Mouse (Mus musculus): ENCODE measurements at regions not wholly inside any gene's neighbourhood (a gene's known extent, or its start where the extent isn't known, plus 50 kb on each side); places are given as distances from the start of the nearest gene placed in this dataset.

- no peak for TF ChIP-seq CHD2 (IDR thresholded peaks at IDR 0.05; ENCODE audit: low read depth, low read length)
- TF ChIP-seq HCFC1 (IDR thresholded peaks at IDR 0.05; ENCODE audit: borderline replicate concordance, insufficient read depth, low read length), result no peak
- TF ChIP-seq ZNF384 (IDR thresholded peaks at IDR 0.05; ENCODE audit: low read depth, low read length), result no peak
- TF ChIP-seq ZC3H11A (IDR thresholded peaks at IDR 0.05; ENCODE audit: borderline replicate concordance, low read depth, low read length), result no peak
- TF ChIP-seq MAFK (IDR thresholded peaks at IDR 0.05; ENCODE audit: insufficient read depth, low read depth, low read length), result no peak
- Histone ChIP-seq H3K27ac (ENCODE audit: insufficient read depth, low read depth, low read length, poor library complexity, severe bottlenecking) (no peak overlapping the region), H3K4me3 (ENCODE audit: insufficient read depth in 1 of 2, low read depth in 1 of 2, low read length in 2 of 2, poor library complexity in 1 of 2, severe bottlenecking in 1 of 2) (no peak overlapping the region), H3K36me3 (ENCODE audit: control insufficient read depth, insufficient read depth, low read length, poor library complexity, severe bottlenecking) (no peaks in the 10 kb centered on the region), H3K9ac (ENCODE audit: insufficient read depth, low read depth, low read length, poor library complexity, severe bottlenecking) (no peak overlapping the region), H3K9me3 (ENCODE audit: control insufficient read depth, insufficient read depth, low read depth, low read length) (no peaks in the 10 kb centered on the region), H3K4me1 (ENCODE audit: control insufficient read depth in 2 of 2, insufficient read depth in 2 of 2, low read length in 2 of 2, poor library complexity in 1 of 2) (peaks cover 0 to 4% of the 10 kb centered on the region in 2 experiments; a peak in 1 of 4 replicates)
- DNase-seq (ENCODE audit: low read depth, low spot score), result no peak
- in situ Hi-C loops (cut with MboI; ENCODE audit: low sequenced_read_pairs in 2 of 2, unreplicated experiment in 2 of 2), result no loop called here
Measured at GRCm38 (mm10) chr2:128388883-128389470, 202.0 kb upstream of the Spdye4c start.

- no peaks in the 10 kb centered on the region for H3K9me3 ChIP-seq (ENCODE audit: control insufficient read depth, insufficient read depth, low read depth, low read length)
- H3K9ac ChIP-seq (ENCODE audit: insufficient read depth, low read depth, low read length, poor library complexity, severe bottlenecking), result no peak overlapping the region
- no peaks in the 10 kb centered on the region for H3K36me3 ChIP-seq (ENCODE audit: control insufficient read depth, insufficient read depth, low read length, poor library complexity, severe bottlenecking)
- no peak for DNase-seq (ENCODE audit: low read depth, low spot score)
- peaks cover 0 to 5% of the 10 kb centered on the region in 2 experiments; a peak in 1 of 4 replicates for H3K4me1 ChIP-seq (ENCODE audit: control insufficient read depth in 2 of 2, insufficient read depth in 2 of 2, low read length in 2 of 2, poor library complexity in 1 of 2)
- no peak overlapping the region for H3K4me3 ChIP-seq (ENCODE audit: insufficient read depth in 1 of 2, low read depth in 1 of 2, low read length in 2 of 2, poor library complexity in 1 of 2, severe bottlenecking in 1 of 2)
- TF ChIP-seq ZNF384 (IDR thresholded peaks at IDR 0.05; ENCODE audit: low read depth, low read length) (no peak), MAFK (IDR thresholded peaks at IDR 0.05; ENCODE audit: insufficient read depth, low read depth, low read length) (no peak), HCFC1 (IDR thresholded peaks at IDR 0.05; ENCODE audit: borderline replicate concordance, insufficient read depth, low read length) (no peak), CHD2 (IDR thresholded peaks at IDR 0.05; ENCODE audit: low read depth, low read length) (no peak), ZC3H11A (IDR thresholded peaks at IDR 0.05; ENCODE audit: borderline replicate concordance, low read depth, low read length) (no peak)
- in situ Hi-C loops (cut with MboI; ENCODE audit: low sequenced_read_pairs in 2 of 2, unreplicated experiment in 2 of 2), result loop anchor here in 1 of 2 experiments (10.0 kb wide), 1 partner anchor 268 kb away; the partner anchor contains the start of gene Bcl2l11
- no peak overlapping the region for H3K27ac ChIP-seq (ENCODE audit: insufficient read depth, low read depth, low read length, poor library complexity, severe bottlenecking)
Measured at GRCm38 (mm10) chr2:128392344-128392743, 198.7 kb upstream of the Spdye4c start.

GRCm38 (mm10) chr2:128393401-128393800 lies 197.6 kb upstream of the Spdye4c start:
- Histone ChIP-seq H3K27ac (ENCODE audit: insufficient read depth, low read depth, low read length, poor library complexity, severe bottlenecking) (no peak overlapping the region), H3K4me3 (ENCODE audit: insufficient read depth in 1 of 2, low read depth in 1 of 2, low read length in 2 of 2, poor library complexity in 1 of 2, severe bottlenecking in 1 of 2) (no peak overlapping the region), H3K4me1 (ENCODE audit: control insufficient read depth in 2 of 2, insufficient read depth in 2 of 2, low read length in 2 of 2, poor library complexity in 1 of 2) (peaks cover 0 to 7% of the 10 kb centered on the region in 2 experiments; a peak in 1 of 4 replicates), H3K9me3 (ENCODE audit: control insufficient read depth, insufficient read depth, low read depth, low read length) (no peaks in the 10 kb centered on the region), H3K36me3 (ENCODE audit: control insufficient read depth, insufficient read depth, low read length, poor library complexity, severe bottlenecking) (no peaks in the 10 kb centered on the region), H3K9ac (ENCODE audit: insufficient read depth, low read depth, low read length, poor library complexity, severe bottlenecking) (no peak overlapping the region)
- TF ChIP-seq MAFK (IDR thresholded peaks at IDR 0.05; ENCODE audit: insufficient read depth, low read depth, low read length) (no peak), ZNF384 (IDR thresholded peaks at IDR 0.05; ENCODE audit: low read depth, low read length) (no peak), ZC3H11A (IDR thresholded peaks at IDR 0.05; ENCODE audit: borderline replicate concordance, low read depth, low read length) (no peak), HCFC1 (IDR thresholded peaks at IDR 0.05; ENCODE audit: borderline replicate concordance, insufficient read depth, low read length) (no peak), CHD2 (IDR thresholded peaks at IDR 0.05; ENCODE audit: low read depth, low read length) (no peak)
- no peak for DNase-seq (ENCODE audit: low read depth, low spot score)
- in situ Hi-C loops (cut with MboI; ENCODE audit: low sequenced_read_pairs in 2 of 2, unreplicated experiment in 2 of 2), result loop anchor here in 1 of 2 experiments (10.0 kb wide), 1 partner anchor 269 kb away; the partner anchor contains the start of gene Bcl2l11

GRCm38 (mm10) chr2:128393921-128394320 lies 197.1 kb upstream of the Spdye4c start:
- in situ Hi-C loops (cut with MboI; ENCODE audit: low sequenced_read_pairs in 2 of 2, unreplicated experiment in 2 of 2), result loop anchor here in 1 of 2 experiments (10.0 kb wide), 1 partner anchor 269 kb away; the partner anchor contains the start of gene Bcl2l11
- TF ChIP-seq MAFK (IDR thresholded peaks at IDR 0.05; ENCODE audit: insufficient read depth, low read depth, low read length), result no peak
- no peak for DNase-seq (ENCODE audit: low read depth, low spot score)
- Histone ChIP-seq H3K36me3 (ENCODE audit: control insufficient read depth, insufficient read depth, low read length, poor library complexity, severe bottlenecking) (no peaks in the 10 kb centered on the region), H3K27ac (ENCODE audit: insufficient read depth, low read depth, low read length, poor library complexity, severe bottlenecking) (no peak overlapping the region), H3K9me3 (ENCODE audit: control insufficient read depth, insufficient read depth, low read depth, low read length) (no peaks in the 10 kb centered on the region), H3K4me3 (ENCODE audit: insufficient read depth in 1 of 2, low read depth in 1 of 2, low read length in 2 of 2, poor library complexity in 1 of 2, severe bottlenecking in 1 of 2) (no peak overlapping the region), H3K9ac (ENCODE audit: insufficient read depth, low read depth, low read length, poor library complexity, severe bottlenecking) (no peak overlapping the region), H3K4me1 (ENCODE audit: control insufficient read depth in 2 of 2, insufficient read depth in 2 of 2, low read length in 2 of 2, poor library complexity in 1 of 2) (peaks cover 0 to 7% of the 10 kb centered on the region in 2 experiments; a peak in 1 of 4 replicates)
